12 mouse cellular contexts compared by ENCODE assay signal in the genomic region with DNA sequence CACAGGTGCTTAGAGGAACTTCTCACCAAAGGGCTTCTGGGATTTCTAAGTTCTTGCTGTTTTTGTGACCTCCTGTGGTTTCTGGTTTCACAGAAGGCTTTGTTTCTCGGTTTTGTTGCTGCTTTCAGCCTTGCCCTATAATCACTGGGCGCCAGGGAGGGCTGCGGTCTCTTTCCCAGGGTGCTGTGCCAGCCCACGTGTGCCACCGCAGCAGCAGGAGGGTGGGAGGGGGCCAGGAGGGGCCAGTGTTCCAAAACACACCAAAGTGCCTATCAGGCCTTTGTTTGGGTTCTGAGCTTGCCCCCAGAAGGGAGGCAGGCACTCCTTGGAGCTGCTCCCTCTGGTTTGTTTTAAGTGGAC.
DNase-seq lines count a peak whose midpoint lies in the region; ATAC-seq and TF ChIP-seq lines count a peak whose summit lies in the region.
"Had no signal": no experiment of that assay in that cellular context is flagged by ENCODE, and none has a peak within 500 bp of the region (broad histone marks: within the 10 kb centered on the region; RNA-seq: fewer than 3 reads in every experiment).

No protein-coding gene starts in this region.

- TF ChIP-seq CTCF in CH12.LX (conservative IDR thresholded peaks at IDR 0.05 in 1 of 2, IDR thresholded peaks at IDR 0.05 in 1 of 2; ENCODE audit: low read depth in 2 of 2, low read length in 2 of 2) = no peak

- no peaks in the 10 kb centered on the region for H3K27me3 ChIP-seq in kidney, embryonic 14.5 days (ENCODE audit: control insufficient read depth, insufficient read depth, low read length)
- H3K27me3 ChIP-seq in CH12.LX (replicated peaks) = peaks cover 2% of the 10 kb centered on the region
- H3K27me3 ChIP-seq in embryonic facial prominence, embryonic 13.5 days = no peaks in the 10 kb centered on the region
- H3K27me3 ChIP-seq in intestine, embryonic 15.5 days (replicated peaks) = no peaks in the 10 kb centered on the region
- H3K27me3 ChIP-seq: heart, embryonic 12.5 days; midbrain, embryonic 13.5 days had no signal

- no peak overlapping the region for H3K4me3 ChIP-seq in kidney, embryonic 14.5 days (ENCODE audit: low read length)
- H3K4me3 ChIP-seq in CH12.LX (replicated peaks in 1 of 3; ENCODE audit: low read depth in 2 of 3, low read length in 2 of 3, poor library complexity in 1 of 3) = no peak overlapping the region
- no peak overlapping the region for H3K4me3 ChIP-seq in embryonic facial prominence, embryonic 13.5 days
- no peak overlapping the region for H3K4me3 ChIP-seq in intestine, embryonic 15.5 days (replicated peaks)
- H3K4me3 ChIP-seq: heart, embryonic 12.5 days; midbrain, embryonic 13.5 days had no signal

- H3K79me2 ChIP-seq in CH12.LX (replicated peaks; ENCODE audit: control insufficient read depth, extremely low read depth, insufficient read depth, poor library complexity, severe bottlenecking) = no peaks in the 10 kb centered on the region

- TF ChIP-seq EP300 in CH12.LX (IDR thresholded peaks at IDR 0.05; ENCODE audit: low read length) = peak; percentile 20; the same call in 1 of the 2 replicates

- no peak overlapping the region for H3K4me2 ChIP-seq in kidney, embryonic 14.5 days (replicated peaks; ENCODE audit: low read depth, low read length)
- no peak overlapping the region for H3K4me2 ChIP-seq in CH12.LX (ENCODE audit: insufficient read depth, low read depth, poor library complexity, severe bottlenecking)
- H3K4me2 ChIP-seq in embryonic facial prominence, embryonic 13.5 days = no peak overlapping the region
- no peak overlapping the region for H3K4me2 ChIP-seq in intestine, embryonic 15.5 days (replicated peaks)
- H3K4me2 ChIP-seq: heart, embryonic 12.5 days; liver, embryonic 11.5 days; midbrain, embryonic 13.5 days had no signal

- no peak for TF ChIP-seq RAD21 in CH12.LX (IDR thresholded peaks at IDR 0.05; ENCODE audit: low read depth, low read length)

- dilution Hi-C loops in CH12.LX (cut with MboI; ENCODE audit: extremely low pct_ligation_motif_present, extremely low pct_unique_long_range_greater_than_20kb, low sequenced_read_pairs) = no loop called here

- H3K9me3 ChIP-seq in kidney, embryonic 14.5 days (ENCODE audit: control insufficient read depth, low read length) = no peaks in the 10 kb centered on the region
- no peaks in the 10 kb centered on the region for H3K9me3 ChIP-seq in CH12.LX (replicated peaks; ENCODE audit: low read length)
- no peaks in the 10 kb centered on the region for H3K9me3 ChIP-seq in embryonic facial prominence, embryonic 13.5 days
- no peaks in the 10 kb centered on the region for H3K9me3 ChIP-seq in intestine, embryonic 15.5 days
- H3K9me3 ChIP-seq: heart, embryonic 12.5 days; midbrain, embryonic 13.5 days had no signal

- H3K36me3 ChIP-seq in kidney, embryonic 14.5 days (ENCODE audit: control insufficient read depth, insufficient read depth, low read length) = no peaks in the 10 kb centered on the region
- no peaks in the 10 kb centered on the region for H3K36me3 ChIP-seq in CH12.LX (replicated peaks in 1 of 2; ENCODE audit: control insufficient read depth in 1 of 2, insufficient read depth in 1 of 2, low read length in 1 of 2)
- H3K36me3 ChIP-seq in embryonic facial prominence, embryonic 13.5 days = no peaks in the 10 kb centered on the region
- H3K36me3 ChIP-seq in intestine, embryonic 15.5 days = no peaks in the 10 kb centered on the region
- H3K36me3 ChIP-seq: heart, embryonic 12.5 days; midbrain, embryonic 13.5 days had no signal

- peak overlapping the region; percentile 47; the same call in 1 of the 2 replicates for H3K27ac ChIP-seq in kidney, embryonic 14.5 days (ENCODE audit: low read depth, low read length)
- no peak overlapping the region for H3K27ac ChIP-seq in CH12.LX (ENCODE audit: insufficient read depth, low read depth)
- peak overlapping the region; percentile 72; the same call in 1 of the 2 replicates for H3K27ac ChIP-seq in embryonic facial prominence, embryonic 13.5 days
- H3K27ac ChIP-seq in intestine, embryonic 15.5 days = no peak overlapping the region
- H3K27ac ChIP-seq: midbrain, embryonic 13.5 days had no signal

- no peak overlapping the region for H3K9ac ChIP-seq in kidney, embryonic 14.5 days (ENCODE audit: low read depth, low read length)
- H3K9ac ChIP-seq in CH12.LX (ENCODE audit: insufficient read depth, low read depth) = no peak overlapping the region
- no peak overlapping the region for H3K9ac ChIP-seq in embryonic facial prominence, embryonic 13.5 days
- no peak overlapping the region for H3K9ac ChIP-seq in intestine, embryonic 15.5 days
- H3K9ac ChIP-seq: heart, embryonic 12.5 days; midbrain, embryonic 13.5 days had no signal

- peaks cover 52% of the 10 kb centered on the region for H3K4me1 ChIP-seq in kidney, embryonic 14.5 days (ENCODE audit: control insufficient read depth, insufficient read depth, low read length)
- peaks cover 4 to 12% of the 10 kb centered on the region in 2 experiments; a peak in 3 of 4 replicates for H3K4me1 ChIP-seq in CH12.LX (ENCODE audit: control insufficient read depth in 1 of 2, insufficient read depth in 2 of 2)
- peaks cover 45% of the 10 kb centered on the region for H3K4me1 ChIP-seq in embryonic facial prominence, embryonic 13.5 days
- H3K4me1 ChIP-seq in intestine, embryonic 15.5 days (replicated peaks) = peaks cover 26% of the 10 kb centered on the region

- no peak for TF ChIP-seq POLR2A in CH12.LX (IDR thresholded peaks at IDR 0.05; ENCODE audit: low read depth, low read length)

- ATAC-seq in kidney, embryonic 14.5 days (ENCODE audit: low FRiP score, low TSS enrichment) = no peak
- ATAC-seq in embryonic facial prominence, embryonic 13.5 days (ENCODE audit: insufficient number of reproducible peaks, insufficient read depth, low FRiP score, low TSS enrichment, low read depth) = peak; percentile 41; the same call in 1 of the 2 replicates
- ATAC-seq in megakaryocyte-erythroid progenitor cell, adult 5-6 weeks (replicated peaks; ENCODE audit: low FRiP score, low TSS enrichment, poor library complexity, severe bottlenecking) = peak; percentile 84
- ATAC-seq in intestine, embryonic 15.5 days = no peak
- ATAC-seq: midbrain, embryonic 13.5 days had no signal

- no peak for DNase-seq in kidney, adult 11 months
- no peak for DNase-seq in CH12.LX (ENCODE audit: extremely low read depth)
- no peak for DNase-seq in frontal cortex, postnatal 25 days (ENCODE audit: low spot score in 2 of 2)
- DNase-seq in cerebellum, adult 9-11 months = no peak
- DNase-seq: layer of hippocampus, adult 9-11 months had no signal

- in situ Hi-C loops in CH12.LX (cut with MboI; ENCODE audit: low pct_ligation_motif_present, low pct_unique_long_range_greater_than_20kb, low sequenced_read_pairs) = no loop called here

- WGBS in kidney, embryonic 14.5 days = 35% methylated on average over 5 of the region's 5 CpGs
- 29% methylated on average over 5 of the region's 5 CpGs for WGBS in embryonic facial prominence, embryonic 13.5 days
- WGBS in intestine, embryonic 15.5 days = 65% methylated on average over 5 of the region's 5 CpGs

TF ChIP-seq in CH12.LX, 34 proteins besides CTCF, POLR2A, EP300 and RAD21:
- TF ChIP-seq NRF1 (IDR thresholded peaks at IDR 0.05; ENCODE audit: low read depth, low read length) (no peak), HCFC1 (IDR thresholded peaks at IDR 0.05; ENCODE audit: low read depth, low read length) (no peak), SIN3A (IDR thresholded peaks at IDR 0.05; ENCODE audit: low read length) (no peak), POLR2AphosphoS2 (IDR thresholded peaks at IDR 0.05; ENCODE audit: low read depth, low read length) (no peak), JUND (conservative IDR thresholded peaks at IDR 0.05; ENCODE audit: low read depth, low read length) (no peak), BHLHE40 (IDR thresholded peaks at IDR 0.05; ENCODE audit: low read depth, low read length) (peak; percentile 50), ZKSCAN1 (IDR thresholded peaks at IDR 0.05; ENCODE audit: borderline replicate concordance, low read depth, low read length) (no peak), KAT2A (IDR thresholded peaks at IDR 0.05; ENCODE audit: insufficient replicate concordance, low read length) (no peak), MEF2A (IDR thresholded peaks at IDR 0.05; ENCODE audit: borderline replicate concordance, low read depth, low read length) (peak; percentile 28; the same call in 1 of the 2 replicates), ETS1 (conservative IDR thresholded peaks at IDR 0.05; ENCODE audit: low read depth, low read length) (no peak), ZMIZ1 (IDR thresholded peaks at IDR 0.05; ENCODE audit: low read depth, low read length) (no peak), MAX (IDR thresholded peaks at IDR 0.05; ENCODE audit: low read length) (no peak), NELFE (IDR thresholded peaks at IDR 0.05; ENCODE audit: low read depth, low read length) (no peak), UBTF (IDR thresholded peaks at IDR 0.05; ENCODE audit: low read depth, low read length) (no peak), IRF4 (IDR thresholded peaks at IDR 0.05; ENCODE audit: low read depth, low read length) (peak; percentile 60), ZC3H11A (IDR thresholded peaks at IDR 0.05; ENCODE audit: low read depth, low read length) (no peak), JUN (IDR thresholded peaks at IDR 0.05; ENCODE audit: insufficient read depth, low read depth, low read length) (no peak), USF1 (IDR thresholded peaks at IDR 0.05; ENCODE audit: low read depth, low read length) (0 out of 2 replicates have a peak, but pooled peaks have one; percentile 8), TCF12 (IDR thresholded peaks at IDR 0.05; ENCODE audit: low read depth, low read length) (peak; percentile 58), MYC (IDR thresholded peaks at IDR 0.05; ENCODE audit: low read depth, low read length) (no peak), MAZ (IDR thresholded peaks at IDR 0.05; ENCODE audit: low read depth, low read length) (no peak)

Comparison
In these comparisons a context has a peak if more than half of its experiments do, and no peak if none do; other contexts are left out.
1. ATAC-seq: peak in embryonic facial prominence, embryonic 13.5 days (single experiment) and megakaryocyte-erythroid progenitor cell, adult 5-6 weeks (single experiment); none in kidney, embryonic 14.5 days (single experiment) and intestine, embryonic 15.5 days (single experiment).
2. H3K27ac ChIP-seq: peak in kidney, embryonic 14.5 days (single experiment) and embryonic facial prominence, embryonic 13.5 days (single experiment); none in CH12.LX (single experiment) and intestine, embryonic 15.5 days (single experiment).